Mouse (Mus musculus) kidney, adult 8-10 months (tissue): ENCODE measurements around the gene Anapc11.

Experiments used
- DNase-seq, 2 experiments: peaks; one replicate each; pipeline ENCODE4 v3.0.0; 2022

Gene Anapc11

DNA sequence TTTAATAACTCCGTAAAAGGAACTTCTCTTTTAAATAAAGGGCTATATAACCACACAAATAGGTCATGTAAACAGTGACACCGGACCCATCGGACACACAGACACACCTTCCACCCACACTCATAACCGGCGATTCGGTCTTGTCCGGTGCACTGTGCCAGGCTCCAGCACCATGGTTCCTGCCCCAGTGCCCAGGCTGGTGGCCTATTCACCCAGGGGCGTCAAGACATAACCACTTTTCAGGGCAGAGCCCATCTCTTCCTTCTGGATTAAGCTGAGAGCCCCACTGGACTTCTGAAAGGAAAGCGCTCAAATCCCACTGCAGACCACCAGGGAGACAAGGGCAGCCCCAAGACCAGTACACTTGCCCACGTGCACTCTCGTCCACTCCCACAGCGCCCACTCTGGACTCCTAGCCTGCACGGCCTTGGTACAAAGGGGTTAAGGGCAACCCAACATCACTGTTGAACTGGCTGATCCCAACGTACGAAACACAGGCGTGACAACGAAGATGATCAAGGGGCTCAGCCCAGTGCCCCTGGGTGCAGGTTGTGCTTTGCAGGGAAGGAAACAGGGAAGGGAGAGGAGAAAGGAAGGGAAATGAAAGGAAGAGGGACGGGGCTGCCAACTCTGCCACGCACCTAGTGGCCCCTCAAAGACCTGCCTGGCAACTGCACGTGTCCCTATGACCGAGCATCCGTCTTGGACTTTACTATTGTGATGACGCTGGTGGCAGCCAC, 30.6 kb downstream of the Anapc11 start:
- DNase-seq: no peak

- DNase-seq: peak; percentile 74
These were observed 31.1 kb downstream of the Anapc11 start for GRCm38 (mm10) chr11:120629341-120629730.

DNA sequence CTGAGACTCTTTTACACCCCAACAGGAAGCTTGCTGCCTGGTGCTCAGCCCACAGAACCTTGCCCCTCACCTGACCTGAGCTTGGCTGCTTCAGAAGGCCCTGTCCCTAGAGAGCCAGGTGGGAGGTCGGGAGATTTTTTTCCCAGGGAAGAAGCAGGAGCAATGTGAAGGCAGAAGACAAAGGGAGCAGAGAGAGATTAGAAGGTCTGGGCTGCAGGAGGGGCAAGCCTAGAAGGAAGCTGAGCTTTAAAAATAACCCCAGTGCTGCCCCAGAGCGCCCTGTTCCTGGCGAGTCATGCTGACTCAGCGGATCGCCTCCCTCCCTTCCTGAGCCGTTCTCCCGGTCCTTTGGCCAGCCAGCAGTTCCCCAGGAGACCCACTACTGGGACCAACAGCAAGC, 31.7 kb downstream of the Anapc11 start:
- peak; percentile 67 to 69 for DNase-seq

GRCm38 (mm10) chr11:120630401-120630871, 32.2 kb downstream of the Anapc11 start:
- DNase-seq: peak; percentile 86 to 89

GRCm38 (mm10) chr11:120630881-120631725, 32.9 kb downstream of the Anapc11 start:
- DNase-seq: peak; percentile 75 to 77

DNA sequence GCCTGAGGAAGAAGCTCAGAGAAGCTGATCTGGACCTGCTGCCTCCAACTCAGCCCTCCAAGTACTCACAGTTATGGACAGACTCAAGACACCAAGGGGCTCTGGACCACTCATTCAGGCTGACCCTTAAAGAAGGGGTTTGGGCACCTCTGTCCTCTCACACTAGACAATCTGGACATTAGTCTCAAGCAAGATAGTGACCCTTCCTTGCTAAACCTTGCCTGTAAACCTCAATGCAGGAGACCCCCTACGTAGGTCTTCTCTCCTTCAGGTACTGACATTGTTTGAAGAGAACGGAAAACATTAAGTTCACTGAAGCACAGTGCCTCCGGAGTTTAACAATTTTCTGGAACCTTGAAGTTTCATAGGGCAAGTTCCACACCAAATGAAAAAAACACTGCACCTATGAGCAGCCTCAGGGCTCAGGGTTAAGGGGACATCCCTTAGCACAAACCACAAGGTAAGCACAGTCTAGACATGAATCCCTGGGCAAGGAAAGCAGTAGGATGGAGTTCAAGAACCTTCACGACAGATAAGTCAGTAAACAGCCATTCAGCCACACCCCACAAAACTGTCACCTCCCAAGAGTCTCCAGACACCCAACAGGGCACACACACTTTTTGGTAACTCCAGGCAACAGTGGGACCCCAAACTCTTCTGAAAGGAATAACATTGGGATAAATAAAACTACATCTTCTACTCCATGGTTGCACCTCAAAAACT, 33.7 kb downstream of the Anapc11 start:
- no peak for DNase-seq

- DNase-seq: peak; percentile 86 to 88
These were observed 34.6 kb downstream of the Anapc11 start for GRCm38 (mm10) chr11:120632559-120633519.

- peak; percentile 95 for DNase-seq
These were observed 35.5 kb downstream of the Anapc11 start, which contains the start of gene Mafg for GRCm38 (mm10) chr11:120633520-120634343. Gene Mafg (minus strand): TSS chr11:120633600.

GRCm38 (mm10) chr11:120634810-120635209, 36.6 kb downstream of the Anapc11 start:
- no peak for DNase-seq

DNA sequence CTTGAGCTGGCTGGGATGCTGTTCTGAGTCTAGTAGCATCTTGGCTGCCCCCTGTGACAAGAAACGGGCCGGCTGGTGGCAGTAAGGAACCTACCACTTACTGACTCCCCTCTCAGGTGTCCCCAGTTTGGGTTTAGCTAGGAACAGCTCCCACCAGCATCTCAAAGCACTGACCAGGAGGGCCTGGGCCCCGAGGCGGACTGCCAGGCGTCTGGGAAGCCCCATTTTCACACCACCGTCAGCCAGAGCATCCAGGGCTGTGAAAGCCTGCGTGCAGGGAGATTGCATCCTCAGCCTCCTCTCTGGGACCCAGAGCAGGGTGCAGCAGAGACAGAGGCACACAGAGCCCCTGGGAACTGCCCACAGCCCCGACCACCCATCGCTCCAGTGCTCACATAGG, 43.0 kb downstream of the Anapc11 start:
- DNase-seq: no peak

DNA sequence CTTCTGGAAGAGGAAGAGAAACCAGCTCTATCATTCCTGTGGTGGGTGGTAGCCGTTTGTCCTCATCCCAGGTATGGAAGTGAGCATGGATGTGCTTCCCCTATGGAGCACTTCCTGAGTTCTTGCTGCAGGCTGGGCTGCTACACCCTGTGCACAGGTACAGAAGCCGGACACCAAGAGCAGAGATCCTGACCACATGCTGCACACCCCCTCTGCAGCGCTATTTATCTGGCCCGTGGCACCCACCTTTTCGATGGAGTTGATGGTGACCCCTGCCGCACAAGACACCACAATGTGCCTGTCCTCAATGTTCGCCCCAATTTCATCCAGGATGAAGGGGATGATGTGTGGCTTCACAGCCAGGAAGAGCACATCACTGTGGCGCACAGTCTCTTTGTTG, 43.6 kb downstream of the Anapc11 start:
- DNase-seq: no peak

- no peak for DNase-seq
These were observed 44.8 kb downstream of the Anapc11 start for GRCm38 (mm10) chr11:120642939-120643600.

GRCm38 (mm10) chr11:120643601-120643987, 45.4 kb downstream of the Anapc11 start, which contains the start of gene Pycr1:
Gene Pycr1 (minus strand): TSS chr11:120643769.
- peak; percentile 89 to 94 for DNase-seq

GRCm38 (mm10) chr11:120647047-120647830, 49.0 kb downstream of the Anapc11 start:
- DNase-seq: no peak

GRCm38 (mm10) chr11:120648001-120648476, 49.8 kb downstream of the Anapc11 start, which contains the start of gene Myadml2:
Gene Myadml2 (minus strand): TSS chr11:120648158.
- no peak for DNase-seq

DNA sequence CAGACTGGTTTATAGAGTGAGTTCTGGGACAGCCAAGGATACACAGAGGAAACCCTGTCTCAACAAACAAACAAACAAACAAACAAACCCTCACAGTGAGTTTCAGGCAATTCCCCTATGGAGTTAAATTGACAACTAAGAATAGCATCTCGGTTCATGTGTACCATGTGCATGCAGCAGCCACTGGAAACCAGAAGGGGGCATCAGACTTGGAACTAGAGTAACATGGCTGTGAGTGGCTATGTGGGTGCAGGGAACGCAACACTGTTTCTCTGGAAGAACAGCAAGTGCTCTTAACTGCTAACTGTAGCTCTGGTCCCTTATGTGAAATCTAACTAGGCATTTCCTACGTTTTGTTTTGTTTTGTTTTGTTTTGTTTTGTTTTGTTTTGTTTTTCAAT, 53.7 kb downstream of the Anapc11 start:
- no peak for DNase-seq

DNA sequence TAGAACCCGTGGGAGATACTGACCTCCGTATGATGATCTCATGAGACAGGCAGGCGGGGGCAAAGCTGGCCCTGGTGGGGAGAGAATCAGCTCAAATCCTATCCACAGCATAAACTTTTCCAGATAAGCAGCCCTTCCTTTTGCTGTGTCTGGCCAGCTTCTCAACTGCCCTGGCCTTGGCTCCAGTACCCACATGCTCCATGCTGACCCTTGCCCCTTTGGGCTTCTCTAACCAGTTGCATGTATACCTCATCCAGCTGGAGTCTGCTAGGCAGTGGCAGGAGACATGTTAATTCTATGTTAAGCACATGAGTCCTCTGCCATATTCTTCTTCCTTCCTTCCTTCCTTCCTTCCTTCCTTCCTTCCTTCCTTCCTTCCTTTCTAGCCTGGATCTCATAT, 56.5 kb downstream of the Anapc11 start:
- DNase-seq: peak in 1 of 2 experiments; percentile 33

- peak; percentile 65 to 77 for DNase-seq
These were observed 59.1 kb downstream of the Anapc11 start for GRCm38 (mm10) chr11:120657301-120657700.
